Mouse (Mus musculus): ENCODE data around the gene Tango6. TPM values are rescaled to one million over a fixed set of nuclear protein-coding genes. Genes with fewer than 3 reads are reported as not detected.

Gene Tango6
- polyA plus RNA-seq, 1 experiment from 2014 or later = 15.0 TPM

- Histone ChIP-seq H3K27ac (no peak overlapping the region), H3K4me1 (no peaks in the 10 kb centered on the region), H3K9me3 (no peaks in the 10 kb centered on the region), H3K4me3 (no peak overlapping the region), H3K36me3 (replicated peaks) (peaks cover 47% of the 10 kb centered on the region), H3K27me3 (ENCODE audit: poor library complexity, severe bottlenecking) (no peaks in the 10 kb centered on the region)
- WGBS = 88% methylated on average over 9 of the region's 9 CpGs
- DNase-seq (ENCODE audit: extremely low spot score, low spot score) = no peak
These were observed 22.0 kb downstream of the Tango6 start for GRCm38 (mm10) chr8:106704901-106705321.

GRCm38 (mm10) chr8:106706194-106706593 is 23.3 kb downstream of the Tango6 start:
- no peak for DNase-seq (ENCODE audit: extremely low spot score, low spot score)
- WGBS = 92% methylated on average over 6 of the region's 6 CpGs
- Histone ChIP-seq H3K27ac (no peak overlapping the region), H3K36me3 (replicated peaks) (peaks cover 34% of the 10 kb centered on the region), H3K4me3 (no peak overlapping the region), H3K4me1 (no peaks in the 10 kb centered on the region), H3K9me3 (no peaks in the 10 kb centered on the region), H3K27me3 (ENCODE audit: poor library complexity, severe bottlenecking) (no peaks in the 10 kb centered on the region)

GRCm38 (mm10) chr8:106710002-106710401 is 27.1 kb downstream of the Tango6 start:
- no peak for DNase-seq (ENCODE audit: extremely low spot score, low spot score)
- Histone ChIP-seq H3K9me3 (no peaks in the 10 kb centered on the region), H3K4me3 (no peak overlapping the region), H3K4me1 (peaks cover 5% of the 10 kb centered on the region; the same call in 1 of the 2 replicates), H3K36me3 (replicated peaks) (peaks cover 12% of the 10 kb centered on the region), H3K27me3 (ENCODE audit: poor library complexity, severe bottlenecking) (no peaks in the 10 kb centered on the region), H3K27ac (no peak overlapping the region)
- WGBS = 95% methylated on average over 2 of the region's 2 CpGs

- H3K27ac ChIP-seq = no peak overlapping the region
- 86% methylated on average over 3 of the region's 3 CpGs for WGBS
- H3K36me3 ChIP-seq (replicated peaks) = peaks cover 3% of the 10 kb centered on the region; the same call in 1 of the 2 replicates
- no peaks in the 10 kb centered on the region for H3K27me3 ChIP-seq (ENCODE audit: poor library complexity, severe bottlenecking)
- no peak for DNase-seq (ENCODE audit: extremely low spot score, low spot score)
- peaks cover 5% of the 10 kb centered on the region for H3K4me1 ChIP-seq
- no peaks in the 10 kb centered on the region for H3K9me3 ChIP-seq
- no peak overlapping the region for H3K4me3 ChIP-seq
These were observed 29.6 kb downstream of the Tango6 start for GRCm38 (mm10) chr8:106712487-106712886.

- no peak overlapping the region for H3K4me3 ChIP-seq
- no peak overlapping the region for H3K27ac ChIP-seq
- H3K4me1 ChIP-seq = peaks cover 15% of the 10 kb centered on the region
- no peak for DNase-seq (ENCODE audit: extremely low spot score, low spot score)
- peaks cover 7% of the 10 kb centered on the region; the same call in 1 of the 2 replicates for H3K36me3 ChIP-seq (replicated peaks)
- no peaks in the 10 kb centered on the region for H3K9me3 ChIP-seq
- no peaks in the 10 kb centered on the region for H3K27me3 ChIP-seq (ENCODE audit: poor library complexity, severe bottlenecking)
- 82% methylated on average over 4 of the region's 4 CpGs for WGBS
These were observed 31.4 kb downstream of the Tango6 start for GRCm38 (mm10) chr8:106714297-106714696.

- 34% methylated on average over 17 of the region's 17 CpGs for WGBS
- Histone ChIP-seq H3K27me3 (ENCODE audit: poor library complexity, severe bottlenecking) (no peaks in the 10 kb centered on the region), H3K36me3 (replicated peaks) (peaks cover 28% of the 10 kb centered on the region)
These were observed 35.2 kb downstream of the Tango6 start for GRCm38 (mm10) chr8:106718091-106718500.

GRCm38 (mm10) chr8:106720921-106721320 is 38.1 kb downstream of the Tango6 start:
- H3K36me3 ChIP-seq (replicated peaks) = peaks cover 39% of the 10 kb centered on the region
- no peaks in the 10 kb centered on the region for H3K9me3 ChIP-seq
- no peak overlapping the region for H3K27ac ChIP-seq
- 64% methylated on average over 8 of the region's 8 CpGs for WGBS
- peaks cover 12% of the 10 kb centered on the region for H3K27me3 ChIP-seq (ENCODE audit: poor library complexity, severe bottlenecking)
- no peak overlapping the region for H3K4me3 ChIP-seq
- DNase-seq (ENCODE audit: extremely low spot score, low spot score) = no peak
- peaks cover 45% of the 10 kb centered on the region for H3K4me1 ChIP-seq

More at GRCm38 (mm10) chr8:106718091-106718500, 35.2 kb downstream of the Tango6 start:
- Histone ChIP-seq H3K9me3 (no peaks in the 10 kb centered on the region), H3K27ac (no peak overlapping the region), H3K4me3 (no peak overlapping the region), H3K4me1 (peaks cover 26% of the 10 kb centered on the region)
- DNase-seq (ENCODE audit: extremely low spot score, low spot score) = peak; percentile 64

- Histone ChIP-seq H3K36me3 (replicated peaks) (peaks cover 46% of the 10 kb centered on the region), H3K9me3 (no peaks in the 10 kb centered on the region), H3K27me3 (ENCODE audit: poor library complexity, severe bottlenecking) (peaks cover 19% of the 10 kb centered on the region), H3K4me3 (no peak overlapping the region), H3K27ac (no peak overlapping the region), H3K4me1 (peaks cover 58% of the 10 kb centered on the region)
- no peak for DNase-seq (ENCODE audit: extremely low spot score, low spot score)
- 85% methylated on average over 6 of the region's 6 CpGs for WGBS
These were observed 39.6 kb downstream of the Tango6 start for GRCm38 (mm10) chr8:106722453-106722852.

- WGBS = 19% methylated on average over 2 of the region's 2 CpGs
These were observed 41.1 kb downstream of the Tango6 start for GRCm38 (mm10) chr8:106723921-106724320.

GRCm38 (mm10) chr8:106726551-106726950 is 43.7 kb downstream of the Tango6 start:
- Histone ChIP-seq H3K4me3 (no peak overlapping the region), H3K27me3 (ENCODE audit: poor library complexity, severe bottlenecking) (peaks cover 26% of the 10 kb centered on the region), H3K27ac (peak overlapping the region; percentile 40; the same call in 1 of the 2 replicates), H3K36me3 (replicated peaks) (peaks cover 35% of the 10 kb centered on the region), H3K4me1 (peaks cover 50% of the 10 kb centered on the region), H3K9me3 (no peaks in the 10 kb centered on the region)
- no peak for DNase-seq (ENCODE audit: extremely low spot score, low spot score)
- WGBS = 81% methylated on average over 6 of the region's 6 CpGs

More at GRCm38 (mm10) chr8:106723921-106724320, 41.1 kb downstream of the Tango6 start:
- DNase-seq (ENCODE audit: extremely low spot score, low spot score) = no peak
- H3K4me1 ChIP-seq = peaks cover 59% of the 10 kb centered on the region
- no peak overlapping the region for H3K27ac ChIP-seq
- no peaks in the 10 kb centered on the region for H3K9me3 ChIP-seq
- no peak overlapping the region for H3K4me3 ChIP-seq
- peaks cover 42% of the 10 kb centered on the region for H3K36me3 ChIP-seq (replicated peaks)
- peaks cover 19% of the 10 kb centered on the region for H3K27me3 ChIP-seq (ENCODE audit: poor library complexity, severe bottlenecking)

GRCm38 (mm10) chr8:106727241-106727835 is 44.5 kb downstream of the Tango6 start:
- H3K36me3 ChIP-seq (replicated peaks) = peaks cover 35% of the 10 kb centered on the region
- H3K27me3 ChIP-seq (ENCODE audit: poor library complexity, severe bottlenecking) = peaks cover 26% of the 10 kb centered on the region
- peak overlapping the region; percentile 31 for H3K4me3 ChIP-seq
- DNase-seq (ENCODE audit: extremely low spot score, low spot score) = peak; percentile 66
- peak overlapping the region; percentile 74 for H3K27ac ChIP-seq
- no peaks in the 10 kb centered on the region for H3K9me3 ChIP-seq
- WGBS = 16% methylated on average over 16 of the region's 16 CpGs
- H3K4me1 ChIP-seq = peaks cover 58% of the 10 kb centered on the region

- H3K36me3 ChIP-seq (replicated peaks) = peaks cover 35% of the 10 kb centered on the region
- H3K27ac ChIP-seq = peak overlapping the region; percentile 74; the same call in 1 of the 2 replicates
- H3K4me1 ChIP-seq = peaks cover 58% of the 10 kb centered on the region
- peaks cover 26% of the 10 kb centered on the region for H3K27me3 ChIP-seq (ENCODE audit: poor library complexity, severe bottlenecking)
- 47% methylated on average over 1 of the region's 1 CpGs for WGBS
- no peaks in the 10 kb centered on the region for H3K9me3 ChIP-seq
- H3K4me3 ChIP-seq = peak overlapping the region; percentile 31; the same call in 1 of the 2 replicates
- DNase-seq (ENCODE audit: extremely low spot score, low spot score) = no peak
These were observed 45.0 kb downstream of the Tango6 start for GRCm38 (mm10) chr8:106727889-106728288.

- peaks cover 6% of the 10 kb centered on the region; the same call in 1 of the 2 replicates for H3K27me3 ChIP-seq (ENCODE audit: poor library complexity, severe bottlenecking)
- WGBS = 73% methylated on average over 5 of the region's 5 CpGs
These were observed 50.1 kb downstream of the Tango6 start for GRCm38 (mm10) chr8:106732921-106733320.

More at GRCm38 (mm10) chr8:106732921-106733320, 50.1 kb downstream of the Tango6 start:
- Histone ChIP-seq H3K27ac (no peak overlapping the region), H3K4me3 (no peak overlapping the region), H3K4me1 (peaks cover 35% of the 10 kb centered on the region), H3K36me3 (replicated peaks) (peaks cover 34% of the 10 kb centered on the region), H3K9me3 (no peaks in the 10 kb centered on the region)
- no peak for DNase-seq (ENCODE audit: extremely low spot score, low spot score)
